Mouse (Mus musculus) heart, postnatal 25 days (tissue): ENCODE results near the gene Iqce. TPM values are rescaled to one million over a fixed set of nuclear protein-coding genes. Genes with fewer than 3 reads are reported as not detected.

Experiments used
- DNase-seq: peaks from one replicate; pipeline ENCODE4 v3.0.0; 2022; ENCODE audit warnings: low spot score
- intact Hi-C: fragments of 180-260 bp; cut with DNase I; formaldehyde crosslinking; loops from one replicate; pipeline ENCODE4 v1.15.1; 2025
- total RNA-seq, 2 experiments: library from RNA; stranded (reverse); gene quantifications; 2 replicates each; pipeline ENCODE4 v1.2.3; 2021

Gene Iqce
- total RNA-seq, 2 experiments from 2014 or later: 4.5 to 7.5 TPM

GRCm38 (mm10) chr5:140619895-140620736, 82.1 kb downstream of the Iqce start:
- DNase-seq: no peak
- intact Hi-C loops: loop anchor here (1.0 kb wide), 2 partner anchors 53 to 80 kb away; no protein-coding TSS in a partner anchor

- intact Hi-C loops: loop anchor here (1.0 kb wide), 2 partner anchors 52 to 79 kb away; no protein-coding TSS in a partner anchor
- no peak for DNase-seq
These were observed 82.9 kb downstream of the Iqce start for GRCm38 (mm10) chr5:140619151-140619771.

- intact Hi-C loops: no loop called here
These were observed 84.5 kb downstream of the Iqce start for GRCm38 (mm10) chr5:140617714-140618113.

GRCm38 (mm10) chr5:140616691-140617090, 85.5 kb downstream of the Iqce start:
- DNase-seq: no peak
- intact Hi-C loops: no loop called here

More at GRCm38 (mm10) chr5:140617714-140618113, 84.5 kb downstream of the Iqce start:
- no peak for DNase-seq

GRCm38 (mm10) chr5:140616110-140616503, 86.1 kb downstream of the Iqce start:
- no peak for DNase-seq
- intact Hi-C loops: no loop called here

GRCm38 (mm10) chr5:140615321-140616109, 86.7 kb downstream of the Iqce start:
- no peak for DNase-seq
- intact Hi-C loops: no loop called here

- intact Hi-C loops: no loop called here
- no peak for DNase-seq
These were observed 87.3 kb downstream of the Iqce start for GRCm38 (mm10) chr5:140614837-140615236.

- DNase-seq: no peak
- intact Hi-C loops: no loop called here
These were observed 88.0 kb downstream of the Iqce start for GRCm38 (mm10) chr5:140614141-140614540.

GRCm38 (mm10) chr5:140612191-140612590, 90.0 kb downstream of the Iqce start:
- DNase-seq: no peak
- intact Hi-C loops: no loop called here

Other genes with a start within 250 kb of the Iqce start
- 1 to 10 TPM; 6.1 to 6.9 TPM for gene Chst12, start 196.8 kb downstream of the Iqce start, total RNA-seq
- gene Grifin, start 137.3 kb downstream of the Iqce start, total RNA-seq: not detected
- 10 to 100 TPM in 1 of 2 experiments, 1 to 10 TPM in 1; 7.3 to 10.8 TPM for gene Lfng, start 95.1 kb downstream of the Iqce start, total RNA-seq
- gene Ttyh3, start 53.3 kb downstream of the Iqce start, total RNA-seq: 10 to 100 TPM; 15.6 to 18.6 TPM
- 1 to 10 TPM; 7.2 to 8.4 TPM for gene Brat1, start 2.6 kb upstream of the Iqce start, total RNA-seq
- gene Amz1, start 21.7 kb upstream of the Iqce start, total RNA-seq: under 1 TPM; 0.08 to 0.44 TPM
- 10 to 100 TPM; 89.2 to 97.2 TPM for gene Gna12, start 128.1 kb upstream of the Iqce start, total RNA-seq